ENCODE assay signal across 8 mouse cellular contexts in genomic region chr7:90370071-90370851, GRCm38 (mm10). TPM values are rescaled to one million over a fixed set of nuclear protein-coding genes. Genes with fewer than 3 reads are reported as not detected.
A peak's percentile ranks its signal among the peaks of the same experiment; 100 is the strongest.
DNase-seq lines count a peak whose midpoint lies in the region; ATAC-seq and TF ChIP-seq lines count a peak whose summit lies in the region.

No protein-coding gene starts in this region.

- H3K4me1 ChIP-seq in lung, embryonic 14.5 days (ENCODE audit: insufficient read depth): peaks cover 15% of the 10 kb centered on the region
- H3K4me1 ChIP-seq in forebrain, embryonic 11.5 days (replicated peaks; ENCODE audit: control insufficient read depth, insufficient read depth, low read length): no peaks in the 10 kb centered on the region
- H3K4me1 ChIP-seq in midbrain, embryonic 15.5 days: no peaks in the 10 kb centered on the region

- no peaks in the 10 kb centered on the region for H3K36me3 ChIP-seq in lung, embryonic 14.5 days (ENCODE audit: insufficient read depth)
- H3K36me3 ChIP-seq in forebrain, embryonic 11.5 days (ENCODE audit: control insufficient read depth, insufficient read depth, low read length): no peaks in the 10 kb centered on the region
- no peaks in the 10 kb centered on the region for H3K36me3 ChIP-seq in midbrain, embryonic 15.5 days (replicated peaks)

- WGBS in lung, embryonic 14.5 days: 60% methylated on average over 6 of the region's 6 CpGs
- WGBS in forebrain, embryonic 11.5 days: 95% methylated on average over 6 of the region's 6 CpGs
- WGBS in midbrain, embryonic 15.5 days: 86% methylated on average over 6 of the region's 6 CpGs

- intact Hi-C loops in gastrocnemius, adult 2 months (cut with DNase I): no loop called here

- H3K4me3 ChIP-seq in gastrocnemius, adult 2 months: peak overlapping the region; percentile 29
- no peak overlapping the region for H3K4me3 ChIP-seq in lung, embryonic 14.5 days (ENCODE audit: low read depth, low read length)
- no peak overlapping the region for H3K4me3 ChIP-seq in forebrain, embryonic 11.5 days (ENCODE audit: low read depth, low read length)
- no peak overlapping the region for H3K4me3 ChIP-seq in midbrain, embryonic 15.5 days

- no peaks in the 10 kb centered on the region for H3K9me3 ChIP-seq in lung, embryonic 14.5 days (ENCODE audit: low read depth, low read length)
- no peaks in the 10 kb centered on the region for H3K9me3 ChIP-seq in forebrain, embryonic 11.5 days (ENCODE audit: control insufficient read depth, low read length)
- H3K9me3 ChIP-seq in midbrain, embryonic 15.5 days: no peaks in the 10 kb centered on the region

- H3K27ac ChIP-seq in gastrocnemius, adult 2 months: peak overlapping the region; percentile 62
- no peak overlapping the region for H3K27ac ChIP-seq in lung, embryonic 14.5 days (ENCODE audit: low read depth)
- no peak overlapping the region for H3K27ac ChIP-seq in forebrain, embryonic 11.5 days (ENCODE audit: low read depth, low read length)
- no peak overlapping the region for H3K27ac ChIP-seq in midbrain, embryonic 15.5 days

- no peak overlapping the region for H3K4me2 ChIP-seq in lung, embryonic 14.5 days
- H3K4me2 ChIP-seq in forebrain, embryonic 11.5 days (ENCODE audit: low read depth, low read length, severe bottlenecking): no peak overlapping the region
- H3K4me2 ChIP-seq in midbrain, embryonic 15.5 days: no peak overlapping the region

- peak; percentile 38 for DNase-seq in gastrocnemius, adult 2 months
- DNase-seq in gastrocnemius, postnatal 10 days: no peak
- DNase-seq in NIH3T3 (ENCODE audit: low read depth): peak; percentile 75
- DNase-seq in cerebellum, postnatal 36 days: peak; percentile 49 to 56
- DNase-seq in lung, embryonic 14.5 days: peak; percentile 55
- no peak for DNase-seq in forebrain, embryonic 11.5 days (ENCODE audit: low spot score)
- no peak for DNase-seq in thymus, adult 18-20 months

- ATAC-seq in lung, embryonic 14.5 days (ENCODE audit: insufficient read depth): no peak
- no peak for ATAC-seq in forebrain, embryonic 11.5 days (replicated peaks; ENCODE audit: low FRiP score)
- ATAC-seq in midbrain, embryonic 15.5 days (replicated peaks): no peak

- H3K27me3 ChIP-seq in lung, embryonic 14.5 days (ENCODE audit: insufficient read depth, low read length): no peaks in the 10 kb centered on the region
- no peaks in the 10 kb centered on the region for H3K27me3 ChIP-seq in forebrain, embryonic 11.5 days (ENCODE audit: control insufficient read depth, insufficient read depth, low read length)
- no peaks in the 10 kb centered on the region for H3K27me3 ChIP-seq in midbrain, embryonic 15.5 days (replicated peaks)

- TF ChIP-seq CTCF in gastrocnemius, adult 2 months (IDR thresholded peaks at IDR 0.05): no peak
- TF ChIP-seq CTCF in lung, embryonic 14.5 days (IDR thresholded peaks at IDR 0.05; ENCODE audit: low read depth): no peak

- H3K9ac ChIP-seq in lung, embryonic 14.5 days: no peak overlapping the region
- no peak overlapping the region for H3K9ac ChIP-seq in forebrain, embryonic 11.5 days (ENCODE audit: low read length)
- H3K9ac ChIP-seq in midbrain, embryonic 15.5 days: no peak overlapping the region

RNA-seq across cellular contexts. Expression of gene Ccdc89, which starts 56.1 kb away (rescaled TPM):
- total RNA-seq in gastrocnemius, adult 2 months (2021): not detected
- total RNA-seq in gastrocnemius, postnatal 10 days (2021): under 1 TPM in 1 of 2 experiments, not detected in 1; 0.11 TPM
- 1.5 TPM in 2 replicates for polyA plus RNA-seq in lung, embryonic 14.5 days (2014; fragmentation: Nextera tagmentation; extraction: Ambion mirVana)
- 2.4 and 3.2 TPM in 2 replicates for polyA plus RNA-seq in forebrain, embryonic 11.5 days (2014; fragmentation: Nextera tagmentation; extraction: Ambion mirVana)
- 1.9 TPM in 2 replicates for polyA plus RNA-seq in midbrain, embryonic 15.5 days (2015; fragmentation: Nextera tagmentation; extraction: Ambion mirVana)

Comparison
In these comparisons a context has a peak if more than half of its experiments do, and no peak if none do; other contexts are left out.
1. DNase-seq: peak in gastrocnemius, adult 2 months (single experiment), NIH3T3 (single experiment), cerebellum, postnatal 36 days (2 of 2) and lung, embryonic 14.5 days (single experiment); none in gastrocnemius, postnatal 10 days (single experiment), forebrain, embryonic 11.5 days (single experiment) and thymus, adult 18-20 months (0 of 2).